Mouse (Mus musculus) erythroid progenitor cell, adult 5-6 weeks (primary cell): Measurements from ENCODE around the gene Cstb. TPM values are rescaled to one million over a fixed set of nuclear protein-coding genes. Genes with fewer than 3 reads are reported as not detected.

Experiments
- ATAC-seq: replicated peaks from 2 replicates; pipeline ENCODE4 v1.8.0; 2016; ENCODE audit warnings: moderate number of reproducible peaks, mild to moderate bottlenecking, moderate TSS enrichment, inconsistent platforms; ENCODE audit not compliant: poor library complexity, low FRiP score, severe bottlenecking
- total RNA-seq, 2 experiments: library from RNA; stranded (forward) in 1 of 2; stranded (reverse) in 1 of 2; fragments of 150-400 nt in 1 of 2; fragments of 186-747, 209-891 nt in 1 of 2; gene quantifications; 2 replicates each; pipeline versions ENCODE4 v1.2.3 to v1.2.4; 2015 to 2017; ENCODE audit warnings: low replicate concordance in 2 of 2

The Cstb gene
- total RNA-seq (2015; ENCODE audit: low replicate concordance), result 14.3 TPM in 1 of 2 replicates, not detected in the other
- total RNA-seq (2017; ENCODE audit: low replicate concordance), result 6.7 TPM in 1 of 2 replicates, not detected in the other

GRCm38 (mm10) chr10:78425181-78426041 is at the start of gene Cstb:
Cstb (plus strand) TSS chr10:78425669.
- peak; percentile 90 for ATAC-seq

- 0 out of 2 replicates have a peak, but pooled peaks have one; percentile 31 for ATAC-seq
These were observed 47.0 kb upstream of the Cstb start for GRCm38 (mm10) chr10:78378516-78378915.

GRCm38 (mm10) chr10:78383567-78383966 is 41.9 kb upstream of the Cstb start:
- ATAC-seq, result no peak

DNA sequence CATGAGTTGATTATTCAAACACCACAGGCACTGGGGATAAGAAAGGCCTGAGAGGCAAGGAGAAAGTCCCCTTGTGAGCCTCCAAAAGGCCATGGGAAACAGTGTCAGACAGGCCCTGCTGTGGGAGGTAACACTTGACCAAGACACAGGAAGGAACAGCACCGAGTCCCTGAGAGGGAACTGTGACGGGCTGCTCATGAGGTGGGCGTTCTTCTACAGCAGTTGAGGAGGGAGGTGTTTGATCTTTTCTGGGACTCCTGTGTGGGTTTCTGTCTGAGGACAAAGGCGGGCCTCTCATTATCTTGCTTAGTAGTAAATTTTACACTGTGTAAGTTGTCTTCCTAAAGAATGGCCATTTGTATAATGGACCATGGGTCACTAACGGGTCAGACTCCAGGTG is 39.9 kb upstream of the Cstb start:
- no peak for ATAC-seq

DNA sequence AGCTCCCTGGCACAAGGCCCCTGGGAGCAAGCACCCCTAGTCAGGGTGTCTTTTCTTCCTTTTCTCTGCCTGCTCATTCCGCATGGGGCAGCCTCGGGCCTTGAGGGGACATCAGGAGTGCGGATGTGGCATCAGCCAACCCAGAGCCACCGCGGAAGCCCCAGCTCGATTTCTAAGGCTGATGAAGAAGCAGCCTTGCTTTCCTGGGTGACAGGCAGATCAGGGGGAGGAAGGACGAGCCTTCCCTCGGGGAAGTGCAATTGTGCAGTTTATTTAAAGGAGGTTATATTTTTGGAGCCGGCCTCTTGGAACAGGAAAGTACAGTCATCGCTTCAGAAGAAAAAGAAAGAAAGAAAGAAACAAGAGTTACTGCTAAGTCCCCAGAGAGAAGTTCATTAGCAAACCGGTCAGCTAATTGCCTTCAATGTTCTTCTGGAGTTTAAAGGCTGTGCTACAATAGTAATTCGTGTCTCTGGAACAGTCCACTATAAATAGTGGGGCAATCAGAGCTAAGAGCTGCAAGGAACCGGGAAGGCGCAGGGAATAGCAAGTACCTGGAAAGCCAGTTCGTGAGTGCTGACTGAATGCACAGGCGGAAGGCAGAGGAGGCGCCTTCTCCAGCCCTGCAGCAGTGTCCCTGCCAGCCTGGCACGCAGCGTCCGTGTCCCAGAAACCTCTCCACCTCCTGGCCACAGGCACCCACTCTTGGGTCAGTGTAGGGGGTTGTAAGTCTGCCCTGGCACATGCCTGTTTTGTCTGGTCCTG is 37.1 kb upstream of the Cstb start:
- ATAC-seq, result no peak

DNA sequence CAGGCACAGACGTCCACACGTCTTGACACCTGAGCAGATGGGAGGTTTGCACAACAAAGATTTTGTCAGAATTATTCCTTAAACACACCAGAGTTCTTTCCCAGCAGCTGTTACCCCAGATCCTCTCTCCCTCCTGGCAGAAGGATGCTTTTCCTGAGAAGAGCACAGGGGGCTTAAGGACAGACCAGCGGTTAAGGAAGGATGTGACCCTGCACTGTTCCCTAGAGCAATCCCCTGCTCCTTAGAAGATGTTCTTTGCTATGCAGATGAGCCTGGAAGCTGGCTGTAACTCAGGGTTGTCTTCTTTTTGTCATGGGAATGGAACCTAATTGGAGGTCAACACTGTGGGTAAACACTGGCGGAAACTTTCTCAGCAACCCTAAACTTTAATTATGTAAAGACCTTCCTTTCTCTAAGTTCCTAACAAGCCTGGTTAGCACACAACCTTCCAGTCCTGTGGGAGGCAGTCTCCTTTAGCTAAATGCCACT is 34.4 kb upstream of the Cstb start:
- no peak for ATAC-seq

- ATAC-seq, result peak; percentile 71
These were observed 33.4 kb upstream of the Cstb start for GRCm38 (mm10) chr10:78392072-78392471.

GRCm38 (mm10) chr10:78395377-78395776 is 30.1 kb upstream of the Cstb start:
- no peak for ATAC-seq

DNA sequence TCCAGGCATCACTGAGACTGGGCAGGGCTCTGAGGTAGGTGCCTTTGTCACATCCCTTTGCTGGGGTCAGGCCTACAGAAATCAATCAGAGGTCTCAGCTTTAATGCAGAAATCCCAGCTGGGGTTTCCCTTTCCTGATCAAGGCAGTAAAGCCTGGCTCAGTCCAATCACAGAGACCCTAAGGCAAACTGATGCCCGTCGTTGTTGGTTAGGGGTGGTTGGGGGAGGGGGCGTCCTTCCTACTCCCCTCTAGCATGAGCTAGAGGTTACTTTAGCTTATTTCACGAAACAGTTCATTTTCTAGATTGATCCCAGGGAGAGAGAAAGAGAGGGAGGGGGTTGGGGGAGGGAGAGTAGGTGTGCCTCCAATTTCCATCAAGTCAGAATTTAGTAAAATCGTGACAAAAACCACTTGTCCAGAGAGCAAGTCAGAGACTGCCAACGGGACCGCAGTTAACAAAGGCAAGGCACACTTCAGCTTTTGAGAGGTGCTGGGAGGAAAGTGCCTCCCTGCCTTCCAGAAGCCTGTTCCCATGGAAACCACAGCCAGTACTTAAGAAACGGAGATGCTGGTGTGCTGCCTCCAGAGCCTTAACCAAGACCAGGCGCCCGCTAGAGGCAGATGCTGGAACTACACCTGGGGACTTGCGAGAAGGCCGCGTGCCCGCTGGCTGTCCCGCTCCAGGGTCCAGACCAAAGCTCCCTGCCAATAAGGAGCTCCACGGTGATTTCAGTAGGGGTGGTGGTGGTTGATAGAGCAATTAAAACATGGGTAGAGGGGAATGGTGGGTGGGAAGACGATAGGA is 29.4 kb upstream of the Cstb start:
- ATAC-seq, result peak; percentile 71

- ATAC-seq, result 0 out of 2 replicates have a peak, but pooled peaks have one; percentile 7
These were observed 28.9 kb upstream of the Cstb start for GRCm38 (mm10) chr10:78396625-78396885.

DNA sequence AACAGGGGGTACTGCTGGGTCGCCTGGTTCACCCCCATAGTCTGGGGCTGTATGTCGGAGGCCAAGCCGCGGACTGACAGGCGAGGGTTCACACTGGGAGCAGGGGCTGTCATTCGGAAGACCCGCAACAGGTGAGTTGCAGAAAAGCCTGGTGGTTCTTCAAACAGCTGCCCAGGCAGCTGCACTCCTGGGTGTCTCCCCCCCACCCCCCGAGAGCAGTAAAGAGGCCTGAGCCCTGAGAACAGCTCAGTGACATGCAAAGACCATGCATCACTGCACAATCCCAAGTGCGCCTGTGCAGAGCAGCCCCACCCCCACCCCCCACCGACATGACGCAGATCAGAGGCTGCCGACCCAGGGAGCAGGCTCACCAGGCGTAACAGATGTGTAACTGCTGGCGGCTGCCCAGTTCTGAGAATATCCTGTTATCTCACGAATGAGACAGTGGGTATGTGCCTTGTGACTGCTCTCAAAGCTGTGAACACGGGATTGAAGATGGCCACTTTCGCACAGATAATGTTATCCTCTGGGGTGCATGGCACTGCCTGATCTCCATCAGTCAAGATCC is 26.3 kb upstream of the Cstb start:
- no peak for ATAC-seq

GRCm38 (mm10) chr10:78401127-78401526 is 24.3 kb upstream of the Cstb start:
- no peak for ATAC-seq

GRCm38 (mm10) chr10:78402301-78402922 is 23.1 kb upstream of the Cstb start:
- no peak for ATAC-seq

GRCm38 (mm10) chr10:78406152-78406551 is 19.3 kb upstream of the Cstb start:
- ATAC-seq, result no peak

DNA sequence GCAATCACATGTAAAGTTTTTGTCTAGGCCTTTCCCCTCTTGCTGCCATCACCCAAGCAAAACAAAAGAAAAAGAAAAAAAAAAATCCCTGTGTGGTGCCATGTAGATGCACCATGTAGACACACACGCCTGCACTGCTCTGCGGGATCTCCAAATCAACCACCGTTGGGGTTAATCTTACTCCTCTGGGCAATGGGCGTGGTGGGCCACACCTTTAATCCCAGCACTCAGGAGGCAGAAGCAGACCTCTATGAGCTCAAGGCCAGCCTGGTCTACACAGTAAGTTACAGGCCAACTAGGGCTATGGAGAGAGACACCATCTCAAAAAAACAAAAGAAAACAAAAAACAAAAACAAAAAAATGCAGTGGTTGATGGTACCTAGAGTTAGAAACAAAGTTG is 18.3 kb upstream of the Cstb start:
- ATAC-seq, result no peak

GRCm38 (mm10) chr10:78409035-78409788 is 16.3 kb upstream of the Cstb start:
- no peak for ATAC-seq

DNA sequence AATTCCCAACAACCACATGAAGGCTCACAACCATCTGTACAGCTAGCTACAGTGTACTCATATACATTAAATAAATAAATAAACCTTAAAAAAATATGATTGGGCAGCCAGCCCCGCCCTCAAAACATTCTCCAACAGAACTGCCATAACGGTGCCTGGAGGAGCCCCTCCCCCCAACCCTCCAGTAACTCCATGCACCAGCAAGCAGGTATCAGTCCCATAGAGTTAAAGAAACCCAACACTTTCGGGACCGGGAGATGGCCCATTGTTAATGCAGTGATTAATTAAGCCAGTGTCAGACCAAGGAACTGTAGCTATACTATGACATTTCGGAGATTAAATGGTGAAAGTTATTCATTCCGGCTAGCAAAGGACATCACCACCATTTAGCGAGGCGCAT is 13.6 kb upstream of the Cstb start:
- no peak for ATAC-seq

DNA sequence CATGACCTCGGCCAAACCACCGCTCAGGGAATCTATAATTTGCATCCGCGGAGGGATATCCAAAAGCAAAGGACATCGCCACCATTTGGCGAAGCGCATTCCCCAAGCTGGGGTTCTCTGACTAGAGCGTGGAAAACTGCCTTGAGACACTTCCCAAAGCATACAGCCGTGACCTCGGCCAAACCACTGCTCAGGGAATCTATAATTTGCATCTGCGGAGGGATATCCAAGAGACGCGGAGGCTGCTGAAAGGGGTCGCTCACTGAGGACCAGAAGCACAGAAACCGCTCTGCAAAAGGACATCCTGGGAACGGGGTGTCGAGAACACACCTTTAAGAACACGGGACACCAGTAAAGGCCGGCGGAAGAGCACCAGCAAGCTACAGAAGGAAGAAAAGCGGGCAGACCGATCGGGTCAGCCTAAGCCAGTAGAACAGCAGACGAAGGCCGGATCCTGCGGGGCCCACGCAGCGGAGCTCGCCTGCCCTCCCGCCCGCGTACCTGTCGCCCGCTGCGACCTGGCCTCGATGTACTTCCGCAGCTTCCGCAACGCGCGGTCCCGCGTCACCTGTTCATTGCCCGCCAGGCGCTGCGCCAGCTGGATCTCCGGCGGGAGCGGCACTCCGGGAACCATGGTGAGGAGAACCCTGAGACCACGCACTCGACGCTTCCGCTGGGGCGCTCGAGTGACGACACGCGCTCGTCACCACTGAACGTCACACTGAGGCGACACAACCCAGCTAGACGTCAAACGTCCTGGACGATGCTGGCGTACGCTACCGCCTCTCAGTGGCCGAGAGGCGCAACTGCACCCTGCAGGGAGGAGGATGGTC is 12.9 kb upstream of the Cstb start, which contains the start of gene Rrp1:
Gene Rrp1, minus strand, starts transcription at position 725 of the 833 bp plus-strand sequence.
- peak; percentile 97 for ATAC-seq
